Mouse (Mus musculus) retina, postnatal 7 days (tissue): Measurements from ENCODE around the gene Dhx37.
"Not testable (repeated sequence)": the region's sequence is repeated elsewhere in the genome, so short reads cannot be mapped to it uniquely, and the experiment has no call there.

Source experiments
- DNase-seq: peaks from one replicate; pipeline ENCODE4 v3.0.0-alpha.2; 2012; ENCODE audit warnings: low read depth, low spot score

The Dhx37 gene

DNA sequence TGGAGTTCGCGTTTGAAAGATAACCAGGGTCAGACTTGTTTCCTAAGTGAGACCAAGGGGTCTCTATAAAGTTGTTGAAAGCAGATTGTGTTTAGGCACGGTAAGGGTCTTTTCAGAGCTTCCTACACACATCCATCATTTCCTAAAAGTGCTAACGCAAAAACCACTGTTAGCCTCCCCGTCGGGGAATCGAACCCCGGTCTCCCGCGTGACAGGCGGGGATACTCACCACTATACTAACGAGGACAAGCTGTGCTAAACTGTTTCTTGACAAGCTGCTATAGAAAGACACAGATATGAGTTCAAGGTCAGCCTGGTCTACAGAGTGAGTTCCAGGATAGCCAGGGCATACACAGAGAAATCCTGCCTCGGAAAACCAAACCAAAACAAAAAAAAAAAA lies 25.1 kb downstream of the Dhx37 start:
- peak; percentile 64 for DNase-seq

DNA sequence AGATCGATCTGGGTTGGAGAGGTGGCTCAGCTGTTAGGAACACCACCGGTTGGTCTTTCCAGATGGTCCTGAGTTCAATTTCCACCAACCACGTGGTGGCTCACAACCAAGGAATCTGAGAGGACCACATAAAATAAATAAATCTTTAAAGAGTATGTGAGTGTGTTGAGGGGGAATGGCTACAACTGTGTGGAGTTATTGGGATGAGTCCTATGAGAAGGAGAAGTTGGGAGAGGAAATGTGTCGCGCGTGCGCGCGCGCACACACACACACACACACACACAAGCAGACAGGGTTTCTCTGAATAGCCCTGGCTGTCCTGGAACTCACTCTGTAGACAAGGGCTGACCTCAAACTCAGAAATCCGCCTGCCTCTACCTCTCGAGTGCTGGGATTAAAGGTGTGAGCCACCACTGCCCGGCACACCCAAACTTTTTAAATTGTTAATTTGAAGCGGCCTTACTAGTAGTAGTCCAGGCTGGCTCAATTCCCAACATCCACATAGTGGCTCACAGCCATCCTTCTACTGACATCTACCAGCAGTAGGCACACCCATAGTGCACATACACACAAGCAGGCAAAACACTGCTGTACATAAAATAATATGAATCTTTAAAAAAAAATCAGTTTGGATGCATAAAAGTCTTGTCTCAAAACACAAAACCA lies 25.9 kb downstream of the Dhx37 start:
- DNase-seq = no peak

DNA sequence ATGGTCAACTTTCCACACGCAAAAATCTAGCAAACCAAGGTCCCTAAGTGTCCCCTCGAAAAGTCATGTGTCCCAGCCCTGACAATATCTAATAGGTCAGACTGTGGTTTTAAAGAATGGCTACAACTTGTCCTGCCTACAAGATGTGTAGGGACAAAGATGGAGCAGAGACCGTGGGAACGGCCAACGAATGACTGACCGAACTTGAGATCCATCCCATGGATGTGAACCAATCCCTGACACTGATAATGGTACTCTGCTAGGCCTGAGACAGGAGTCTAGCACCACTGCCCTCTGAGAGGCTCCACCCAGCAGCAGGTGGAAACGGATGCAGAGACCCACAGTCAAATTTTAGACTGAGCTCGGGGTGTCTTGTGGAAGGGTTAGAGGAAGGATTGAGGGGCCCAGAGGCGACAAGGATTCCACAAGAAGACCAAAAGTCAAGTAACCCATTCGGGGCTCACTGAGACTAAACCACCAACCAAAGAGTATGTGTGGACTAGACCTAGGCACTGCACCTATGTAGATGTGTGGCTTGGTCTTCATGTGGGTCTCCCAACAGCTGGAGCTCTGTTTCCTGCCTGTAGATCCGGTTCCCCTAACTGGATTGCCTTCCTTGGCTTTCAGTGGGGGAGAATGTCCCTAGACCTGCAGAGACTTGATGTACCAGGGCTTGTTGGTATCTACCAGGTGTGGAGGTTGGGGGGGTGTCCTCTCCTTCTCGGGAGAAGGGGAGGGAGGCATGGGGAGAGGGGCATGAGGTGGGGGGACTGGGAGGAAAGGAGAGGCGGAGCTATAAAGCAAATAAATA lies 26.7 kb downstream of the Dhx37 start:
- DNase-seq = no peak

DNA sequence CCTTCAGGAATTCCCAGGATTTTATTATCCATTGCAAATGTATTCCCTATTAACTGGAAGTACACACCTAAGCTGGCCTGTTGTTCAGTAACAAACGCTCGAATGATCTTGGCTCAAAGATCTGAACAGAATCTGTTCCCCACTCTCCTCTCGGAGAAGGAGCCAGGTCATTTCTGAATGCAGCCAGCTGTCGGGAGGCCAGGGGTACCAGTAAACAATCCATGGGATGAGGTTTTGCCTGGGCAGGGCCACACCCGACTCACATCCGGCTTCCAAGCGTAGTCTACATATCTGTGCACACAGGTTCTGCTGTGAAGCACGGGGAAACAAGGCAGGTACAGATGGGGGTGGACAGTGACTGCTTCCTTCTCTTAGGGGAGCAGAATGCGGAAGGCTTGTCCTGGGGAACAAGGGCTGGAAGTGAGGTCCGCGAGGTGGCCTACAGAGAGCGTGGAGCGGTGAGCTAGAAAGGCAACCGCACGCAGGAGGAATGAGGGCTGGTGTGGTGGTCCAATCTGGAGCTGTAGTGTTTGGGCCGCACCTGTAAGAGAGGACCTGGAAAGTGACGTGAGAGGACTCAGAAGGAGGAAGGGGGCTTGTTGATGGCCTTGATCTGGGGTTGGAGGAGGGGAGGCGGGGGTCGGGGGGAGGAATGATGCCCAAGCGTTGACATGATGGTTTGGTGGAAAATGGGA lies 27.5 kb downstream of the Dhx37 start:
- DNase-seq = peak; percentile 42

DNA sequence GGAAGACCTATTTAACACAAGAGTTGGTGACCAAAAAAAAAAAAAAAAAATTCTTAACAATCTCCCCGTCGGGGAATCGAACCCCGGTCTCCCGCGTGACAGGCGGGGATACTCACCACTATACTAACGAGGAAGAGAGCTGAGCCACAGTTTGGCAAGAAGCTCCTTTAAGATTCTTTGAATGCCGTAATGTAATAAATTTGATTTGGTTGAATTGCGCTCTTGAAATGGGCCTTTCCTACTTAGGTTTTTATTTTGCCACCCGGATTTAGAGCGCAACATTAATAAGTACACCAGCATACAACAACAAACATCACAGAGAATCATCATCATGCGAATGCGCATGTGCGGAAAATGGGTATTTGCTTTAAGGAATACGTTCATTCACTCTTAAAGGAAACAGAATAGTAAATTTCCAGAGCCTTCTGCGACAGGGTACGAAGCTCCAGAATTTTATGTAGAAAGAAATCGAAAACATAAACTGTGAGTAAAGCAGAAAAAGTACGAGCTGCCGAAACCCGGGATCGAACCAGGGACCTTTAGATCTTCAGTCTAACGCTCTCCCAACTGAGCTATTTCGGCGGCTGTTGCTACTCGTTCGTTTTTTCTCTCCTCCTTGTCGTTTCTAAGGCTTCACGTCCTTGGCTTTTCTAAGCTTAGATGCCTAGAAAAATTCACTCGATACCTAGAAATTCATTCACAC lies 28.2 kb downstream of the Dhx37 start:
- peak; percentile 90 for DNase-seq

DNA sequence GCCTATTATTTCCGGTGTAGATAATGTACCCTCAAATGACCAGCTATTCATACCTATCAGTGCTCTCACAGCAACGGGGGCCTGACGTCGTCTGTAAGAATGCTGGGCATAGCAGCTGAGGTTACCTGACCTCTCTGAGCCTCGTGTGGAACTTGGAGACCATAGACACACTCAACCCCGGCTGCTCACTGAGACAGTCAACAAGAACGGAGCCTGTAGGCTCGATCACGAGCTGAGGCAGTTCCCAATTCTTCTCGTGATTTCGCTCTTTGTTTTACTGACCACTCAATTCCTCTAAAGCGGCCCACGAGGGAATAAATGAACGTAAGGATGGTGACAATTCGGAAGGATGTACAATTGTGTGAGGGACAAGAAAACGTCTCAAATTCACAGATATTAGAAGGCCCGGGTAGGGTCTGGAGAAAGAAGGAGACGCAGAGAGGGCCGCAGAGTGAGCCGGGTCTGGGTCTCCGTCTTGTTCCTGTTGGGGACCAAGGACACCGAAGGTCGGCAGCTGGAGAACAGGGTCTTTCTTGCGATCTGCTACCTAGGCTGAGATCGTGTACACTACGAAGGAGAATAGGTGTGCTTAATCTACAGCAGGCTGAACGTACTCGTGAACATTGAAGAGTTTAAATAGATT lies 28.9 kb downstream of the Dhx37 start:
- no peak for DNase-seq

DNA sequence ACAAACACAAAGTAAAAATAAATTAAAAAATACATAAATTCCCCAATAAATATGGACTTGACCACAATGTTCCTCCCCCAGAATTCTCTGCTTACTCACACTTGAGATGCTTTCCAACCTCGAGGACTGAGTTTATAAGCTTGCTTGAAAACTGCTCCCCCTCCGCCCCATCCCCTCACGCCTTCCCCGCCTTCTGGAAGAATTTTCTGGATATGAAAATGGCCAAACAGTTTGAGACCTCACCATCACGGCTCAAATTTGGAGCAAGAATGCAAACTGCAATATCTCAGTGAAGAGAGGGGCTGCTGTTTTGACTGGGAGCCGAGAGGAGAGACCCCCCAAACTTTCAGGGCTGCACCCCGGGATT lies 29.4 kb downstream of the Dhx37 start:
- no peak for DNase-seq

DNA sequence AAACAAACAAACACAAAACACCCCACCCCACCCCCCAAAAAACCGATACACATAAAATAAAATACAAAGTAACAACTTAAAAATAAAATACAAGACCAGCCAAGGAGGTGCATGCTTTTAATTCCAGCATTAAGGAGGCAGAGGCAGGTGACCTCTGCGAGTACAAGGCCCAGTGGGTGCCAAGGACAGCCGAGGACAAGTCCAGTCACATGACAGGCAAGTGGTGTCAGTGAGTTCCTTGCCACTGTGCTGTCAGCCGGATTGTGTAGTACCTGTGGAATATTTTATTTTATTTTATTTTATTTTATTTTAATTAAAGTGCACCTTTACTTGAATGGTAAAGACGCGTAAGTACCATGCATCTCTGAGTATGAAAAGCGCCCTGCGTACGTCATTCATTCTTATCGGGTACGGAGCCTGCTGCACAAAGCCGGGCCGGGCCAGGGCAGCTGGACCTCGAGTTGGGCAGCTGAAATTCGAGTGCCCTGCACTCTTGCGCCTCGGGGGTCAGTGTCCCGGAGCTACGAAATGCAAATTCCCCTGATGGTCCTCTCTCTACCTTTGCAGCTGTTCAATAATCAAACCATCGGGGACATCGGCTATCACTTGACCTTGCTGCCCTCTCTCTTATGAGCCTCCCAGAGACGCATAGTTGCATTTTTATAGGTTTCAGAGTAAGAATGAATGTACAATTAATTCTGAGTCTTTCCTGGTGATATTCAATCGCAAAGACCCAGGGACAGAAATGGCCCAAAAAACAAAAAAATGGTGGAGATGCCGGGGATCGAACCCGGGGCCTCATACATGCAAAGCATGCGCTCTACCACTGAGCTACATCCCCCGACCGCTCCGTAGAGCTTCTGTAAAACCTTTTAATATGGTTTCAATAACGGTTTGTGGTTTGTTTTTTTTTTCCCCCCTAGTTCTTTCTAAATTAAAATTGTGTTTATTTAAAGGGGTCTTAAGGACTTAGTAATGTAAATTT lies 30.1 kb downstream of the Dhx37 start:
- peak; percentile 45 for DNase-seq

DNA sequence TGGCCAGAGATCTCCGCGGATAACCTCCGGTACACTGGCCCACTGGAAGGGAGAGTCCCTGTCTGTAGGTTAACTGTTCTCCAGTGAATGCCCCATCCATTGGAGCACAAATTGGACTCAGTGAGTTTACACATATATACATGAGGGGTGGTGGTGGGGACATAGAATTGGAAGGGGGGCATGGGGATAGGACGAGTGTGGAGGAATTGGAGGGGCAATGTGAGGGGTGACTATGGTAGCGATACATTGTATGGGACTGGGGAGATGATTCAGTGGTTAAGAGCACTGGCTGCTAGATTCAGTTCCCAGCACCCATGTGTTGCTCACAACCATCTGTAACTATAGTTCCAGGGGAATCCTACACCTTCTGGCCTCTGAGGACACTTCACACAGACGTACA lies 30.9 kb downstream of the Dhx37 start:
- no peak for DNase-seq

DNA sequence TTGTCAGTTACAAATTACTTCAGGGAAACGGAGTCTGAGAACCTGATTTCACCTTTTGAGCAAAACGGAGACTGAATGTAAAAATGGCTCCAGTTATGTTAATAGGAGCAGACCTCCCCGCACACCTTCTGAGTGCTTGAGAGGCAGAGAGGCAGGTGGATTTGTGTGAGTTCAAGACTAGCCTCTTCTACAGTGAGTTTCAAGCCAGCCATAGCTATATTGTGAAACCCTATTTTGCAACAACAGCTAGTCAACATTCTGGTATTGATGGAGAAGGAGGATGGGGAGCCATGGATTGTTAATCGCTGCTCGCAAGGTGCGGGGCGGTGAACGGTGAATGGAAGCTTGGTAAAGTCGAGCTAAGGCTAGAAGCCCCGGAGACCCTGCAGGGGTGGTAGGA lies 31.4 kb downstream of the Dhx37 start:
- no peak for DNase-seq

DNA sequence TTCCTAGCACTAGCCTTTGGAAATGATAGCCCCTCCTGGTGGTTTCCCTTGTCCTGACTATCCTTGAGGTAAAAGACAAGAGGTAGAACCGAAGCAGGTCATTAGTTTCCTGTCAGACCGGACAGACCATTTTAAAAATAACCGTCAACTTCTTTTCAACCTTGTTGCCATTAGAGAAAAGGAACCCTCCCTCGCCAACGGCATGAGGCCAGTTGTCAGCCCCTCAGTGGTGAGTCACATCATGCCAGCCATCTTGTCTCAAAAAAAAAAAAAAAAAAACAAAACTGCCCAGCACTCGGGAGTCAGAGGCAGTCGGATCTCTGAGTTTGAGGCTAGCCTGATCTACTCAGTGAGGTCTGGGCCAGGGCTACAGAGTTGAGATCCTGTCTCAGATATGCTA lies 33.0 kb downstream of the Dhx37 start:
- no peak for DNase-seq

DNA sequence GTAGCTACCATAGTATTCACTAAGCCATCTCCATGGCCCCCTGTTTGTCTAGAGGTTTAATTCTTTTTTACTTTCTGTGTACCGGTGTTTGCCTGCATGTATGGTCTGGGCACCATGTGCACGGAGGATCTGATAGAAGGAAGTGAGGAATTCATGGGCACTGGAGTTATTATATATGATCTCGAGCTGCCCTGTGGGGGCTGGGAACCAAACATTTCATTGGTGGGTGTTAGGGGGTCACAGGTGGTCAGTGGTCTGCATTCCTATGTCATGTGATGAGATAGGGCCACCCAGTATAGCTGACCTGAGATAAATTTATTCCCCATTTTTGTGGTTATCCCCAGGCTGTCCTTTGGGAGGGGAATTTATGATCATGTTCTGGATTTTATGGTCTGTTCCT lies 38.9 kb downstream of the Dhx37 start:
- no peak for DNase-seq

DNA sequence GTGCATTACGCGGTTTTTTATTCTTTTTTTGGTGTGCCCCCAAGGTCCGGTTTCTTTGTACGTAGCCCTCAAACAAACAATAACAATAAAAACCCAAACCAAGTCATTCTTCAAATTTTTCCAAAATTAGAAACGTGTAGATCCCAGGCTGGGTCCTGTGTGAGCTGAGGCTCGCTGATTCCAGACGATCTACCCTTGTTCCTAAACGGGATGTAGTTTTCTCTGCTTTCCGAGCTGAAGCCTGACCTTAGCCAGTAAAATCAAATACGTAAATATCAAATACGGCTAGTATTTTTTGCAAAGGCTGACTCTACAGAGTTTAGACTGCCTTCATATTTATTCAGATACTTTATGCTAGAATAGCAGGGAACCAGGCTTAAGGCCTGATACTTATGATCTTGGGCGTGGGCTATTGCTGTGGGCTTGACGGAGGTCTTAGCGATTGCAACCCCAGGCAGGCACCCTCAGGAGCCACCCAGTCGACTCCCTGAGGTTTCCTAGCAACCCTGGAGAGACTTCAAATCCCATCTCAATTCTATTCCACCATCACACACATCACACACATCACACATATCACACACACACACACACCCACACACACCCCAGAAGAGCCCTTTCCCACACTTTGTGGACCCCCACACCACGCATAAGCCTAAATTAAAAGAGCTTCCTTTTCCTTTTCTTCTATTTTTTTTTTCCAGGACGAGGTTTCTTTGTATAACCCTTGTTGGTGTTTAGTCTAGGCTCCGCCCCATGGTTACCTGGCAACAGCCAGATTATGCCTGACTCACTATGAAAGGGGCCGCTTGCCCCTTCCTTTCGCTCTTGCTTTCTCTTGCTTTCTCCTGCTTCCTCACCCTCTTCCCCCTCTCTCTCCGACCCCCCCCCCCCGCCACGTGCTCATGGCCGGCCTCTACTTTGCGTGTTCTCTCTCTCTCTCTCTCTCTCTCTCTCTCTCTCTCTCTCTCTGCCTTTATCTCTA lies 40.0 kb downstream of the Dhx37 start:
- DNase-seq = peak; percentile 47

DNA sequence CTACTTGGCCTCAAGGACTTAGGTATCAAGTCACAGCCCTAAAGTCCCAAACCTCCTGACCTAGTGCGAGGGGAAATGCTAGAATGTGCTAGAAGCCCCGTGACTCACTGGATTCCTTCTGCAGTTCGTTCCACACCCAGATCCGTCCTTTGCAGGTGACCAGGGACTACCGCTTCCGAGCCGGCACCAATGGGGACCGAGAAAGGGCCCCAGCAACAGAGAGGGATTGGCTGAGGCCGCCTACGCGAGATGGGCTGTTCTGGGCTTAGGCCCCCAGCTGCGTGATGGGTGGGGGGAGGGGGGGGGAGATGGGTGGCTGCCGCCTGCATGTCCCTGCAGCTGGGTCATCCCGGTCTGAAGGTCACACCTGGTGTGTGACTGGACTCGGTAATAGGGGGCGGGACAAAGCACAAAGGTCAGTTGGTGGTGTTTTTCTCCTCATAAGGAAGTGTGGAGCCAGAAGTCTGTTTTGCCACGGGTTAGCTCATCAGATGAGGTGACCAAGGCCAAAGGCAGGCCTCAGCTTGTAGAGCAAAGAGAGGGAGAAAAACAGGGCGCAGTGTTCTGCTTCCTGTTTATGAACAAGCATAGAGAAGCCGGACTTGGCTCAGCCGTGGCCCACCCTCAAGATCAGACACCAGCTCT lies 40.8 kb downstream of the Dhx37 start:
- DNase-seq = peak; percentile 87

DNA sequence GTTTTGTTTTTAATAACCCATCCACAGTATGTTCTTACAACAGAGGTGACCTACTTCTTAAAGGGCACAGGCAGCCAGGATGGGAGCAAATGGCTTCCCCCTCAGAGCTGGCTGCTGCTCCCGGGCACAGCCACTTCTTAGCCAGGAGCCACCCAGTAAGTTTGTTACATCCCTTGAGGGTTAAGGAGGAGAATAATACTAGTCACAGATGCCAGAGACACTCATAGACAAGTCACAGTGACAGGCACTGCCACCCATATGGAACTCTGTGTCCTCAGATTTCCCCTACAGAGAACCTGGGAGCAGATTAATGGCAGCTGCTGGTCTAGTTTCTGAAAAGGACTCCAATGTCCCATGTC lies 41.3 kb downstream of the Dhx37 start:
- no peak for DNase-seq

DNA sequence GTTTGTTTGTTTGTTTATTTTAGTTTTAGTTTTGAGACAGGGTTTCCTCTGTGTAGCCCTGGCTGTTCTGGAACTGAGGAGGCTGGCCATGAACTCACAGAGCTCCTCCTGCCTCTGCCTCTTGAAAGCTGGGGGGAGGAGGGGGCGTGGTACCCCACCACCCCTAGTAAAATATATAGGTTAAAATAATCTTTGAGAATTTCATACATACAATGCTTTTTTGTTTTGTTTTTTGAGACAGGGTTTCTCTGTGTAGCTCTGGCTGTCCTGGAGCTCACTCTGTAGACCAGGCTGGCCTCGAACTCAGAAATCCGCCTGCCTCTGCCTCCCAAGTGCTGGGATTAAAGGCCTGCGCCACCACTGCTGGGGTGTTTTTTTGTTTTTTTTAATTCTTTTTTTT lies 41.7 kb downstream of the Dhx37 start:
- DNase-seq = not testable (repeated sequence)

DNA sequence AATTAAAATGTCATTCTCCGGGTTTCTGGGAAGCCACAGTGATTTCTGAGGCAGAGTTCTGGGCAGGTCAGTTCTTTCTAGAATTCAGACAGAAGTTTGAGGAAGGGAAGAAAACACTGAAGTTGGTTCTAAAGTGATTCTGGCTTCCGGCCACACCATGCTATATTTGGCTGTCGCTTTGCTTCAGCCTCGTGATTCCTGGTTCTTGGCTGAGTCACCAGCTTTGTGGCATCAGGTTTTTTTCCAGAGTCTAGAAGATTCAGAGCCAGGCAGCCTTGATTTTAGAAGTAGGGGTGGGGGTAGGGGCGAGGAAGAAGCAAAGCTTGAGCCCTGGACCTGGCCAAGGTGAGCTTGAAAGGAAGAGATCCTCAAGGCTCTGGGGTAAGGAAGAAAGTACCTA lies 42.3 kb downstream of the Dhx37 start:
- DNase-seq = no peak

DNA sequence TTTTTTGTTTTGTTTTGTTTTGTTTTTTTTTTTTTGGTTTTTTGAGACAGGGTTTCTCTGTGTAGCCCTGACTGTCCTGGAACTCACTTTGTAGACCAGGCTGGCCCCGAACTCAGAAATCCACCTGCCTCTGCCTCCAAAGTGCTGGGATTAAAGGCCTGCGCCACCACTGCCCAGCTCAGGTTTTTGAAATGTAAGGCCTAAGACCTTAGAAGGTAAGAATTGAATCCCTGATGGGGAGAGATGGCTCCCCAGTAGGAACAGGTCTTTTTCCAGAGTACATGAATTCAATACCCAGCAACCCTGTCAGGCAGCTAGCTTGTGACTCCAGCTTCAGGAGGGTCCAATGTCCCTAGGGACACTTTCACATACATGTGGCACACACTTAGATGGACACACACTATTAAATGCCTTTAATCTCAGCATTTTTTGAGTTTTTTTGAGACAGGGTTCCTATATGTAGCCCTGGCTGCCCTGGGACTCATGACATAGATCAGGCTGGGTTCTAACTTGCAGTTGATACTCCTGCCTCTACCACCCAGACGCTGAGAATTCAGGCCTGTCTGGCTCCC lies 42.9 kb downstream of the Dhx37 start:
- no peak for DNase-seq
